Mouse (Mus musculus): ENCODE results near the gene Ndufa3.
"Not testable (repeated sequence)": the region's sequence is repeated elsewhere in the genome, so short reads cannot be mapped to it uniquely, and the experiment has no call there.

Gene Ndufa3

GRCm38 (mm10) chr7:3617242-3617995 is at the start of gene Ndufa3:
TSS of gene Ndufa3 (plus strand) at chr7:3617373.
- DNase-seq, result peak; percentile 91

- no peak for DNase-seq
These were observed 47.4 kb upstream of the Ndufa3 start for GRCm38 (mm10) chr7:3569725-3570124.

- not testable (repeated sequence) for DNase-seq
These were observed 46.6 kb upstream of the Ndufa3 start for GRCm38 (mm10) chr7:3570580-3570979.

GRCm38 (mm10) chr7:3571847-3572246 is 45.3 kb upstream of the Ndufa3 start:
- no peak for DNase-seq

- DNase-seq, result no peak
These were observed 43.0 kb upstream of the Ndufa3 start for GRCm38 (mm10) chr7:3574216-3574615.

GRCm38 (mm10) chr7:3576354-3577124 is 40.6 kb upstream of the Ndufa3 start:
- DNase-seq, result no peak

- DNase-seq, result no peak
These were observed 39.0 kb upstream of the Ndufa3 start for GRCm38 (mm10) chr7:3578196-3578595.

GRCm38 (mm10) chr7:3578952-3579546 is 38.1 kb upstream of the Ndufa3 start:
- no peak for DNase-seq

GRCm38 (mm10) chr7:3580029-3580428 is 37.1 kb upstream of the Ndufa3 start:
- peak; percentile 7 for DNase-seq

GRCm38 (mm10) chr7:3585763-3586162 is 31.4 kb upstream of the Ndufa3 start:
- no peak for DNase-seq

GRCm38 (mm10) chr7:3586255-3586654 is 30.9 kb upstream of the Ndufa3 start:
- no peak for DNase-seq

- no peak for DNase-seq
These were observed 29.9 kb upstream of the Ndufa3 start for GRCm38 (mm10) chr7:3587292-3587691.

GRCm38 (mm10) chr7:3590550-3590949 is 26.6 kb upstream of the Ndufa3 start:
- no peak for DNase-seq

GRCm38 (mm10) chr7:3591534-3591933 is 25.6 kb upstream of the Ndufa3 start:
- DNase-seq, result no peak

- DNase-seq, result no peak
These were observed 23.3 kb upstream of the Ndufa3 start for GRCm38 (mm10) chr7:3593855-3594254.

GRCm38 (mm10) chr7:3594686-3595085 is 22.5 kb upstream of the Ndufa3 start:
- DNase-seq, result no peak

- peak; percentile 9 for DNase-seq
These were observed 22.0 kb upstream of the Ndufa3 start for GRCm38 (mm10) chr7:3595146-3595545.

GRCm38 (mm10) chr7:3597755-3598154 is 19.4 kb upstream of the Ndufa3 start:
- not testable (repeated sequence) for DNase-seq

GRCm38 (mm10) chr7:3601119-3601518 is 16.1 kb upstream of the Ndufa3 start:
- peak; percentile 68 for DNase-seq

GRCm38 (mm10) chr7:3606798-3607197 is 10.4 kb upstream of the Ndufa3 start:
- peak; percentile 30 for DNase-seq

- DNase-seq, result no peak
These were observed 9.8 kb upstream of the Ndufa3 start for GRCm38 (mm10) chr7:3607391-3607790.

- DNase-seq, result no peak
These were observed 8.5 kb upstream of the Ndufa3 start for GRCm38 (mm10) chr7:3608668-3609067.

- DNase-seq, result no peak
These were observed 8.1 kb upstream of the Ndufa3 start for GRCm38 (mm10) chr7:3609082-3609481.

GRCm38 (mm10) chr7:3610437-3610836 is 6.7 kb upstream of the Ndufa3 start:
- no peak for DNase-seq

All from thymus, postnatal 14 days (tissue).